Mouse (Mus musculus) induced T-regulatory cell, adult 2 months (primary cell): Measurements from ENCODE around the gene Arfgef2.
A peak's percentile ranks its signal among the peaks of the same experiment; 100 is the strongest.

Source experiments
- DNase-seq: peaks from one replicate; pipeline ENCODE4 v3.0.0-alpha.2; 2012; ENCODE audit warnings: low read depth

The Arfgef2 gene

DNA sequence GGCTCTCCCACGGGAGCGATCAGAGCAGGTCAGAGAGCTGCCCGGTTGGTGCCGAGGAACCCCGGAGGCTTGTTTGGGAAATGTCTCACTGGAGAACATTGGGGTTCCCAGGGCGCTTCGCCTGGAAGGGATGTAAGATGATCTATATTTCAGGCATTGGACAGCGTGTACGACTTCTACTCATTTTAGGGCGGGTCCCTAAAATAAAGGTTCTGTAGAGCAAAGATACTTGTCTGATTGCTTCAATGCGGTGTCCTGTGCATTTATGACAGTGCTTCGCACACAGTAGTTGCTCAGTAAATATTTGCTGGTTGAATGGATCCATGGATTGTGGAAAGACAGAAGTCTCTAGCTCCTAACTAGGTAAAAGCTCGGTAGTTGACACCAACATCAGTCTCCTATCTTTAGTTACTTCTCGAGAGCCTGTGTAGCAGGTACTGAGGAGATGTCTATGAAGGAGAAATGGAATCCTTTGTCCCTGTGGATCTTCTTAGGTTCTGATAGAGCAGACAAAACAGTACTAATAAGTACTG lies 851 bp downstream of the Arfgef2 start:
- no peak for DNase-seq

DNA sequence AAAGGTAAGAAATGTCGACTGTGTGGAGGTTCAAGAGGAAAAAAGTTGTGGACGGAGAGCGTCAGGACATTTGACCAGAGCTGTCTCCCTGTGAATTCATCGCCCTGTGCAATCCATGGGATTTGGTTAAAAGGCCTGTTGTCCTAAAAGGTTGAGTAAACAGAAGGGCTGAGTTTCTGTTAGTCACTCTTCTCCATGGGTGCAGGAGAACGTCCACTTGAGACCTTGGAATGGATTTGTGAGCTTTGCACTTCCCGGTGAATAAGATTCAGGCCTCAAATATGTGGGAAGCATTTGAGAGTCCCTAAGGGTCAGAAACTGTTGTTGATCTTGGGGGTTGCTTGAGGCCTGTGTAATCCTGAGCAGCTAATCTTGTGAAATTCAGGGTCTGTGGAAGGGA lies 1.4 kb downstream of the Arfgef2 start:
- no peak for DNase-seq

DNA sequence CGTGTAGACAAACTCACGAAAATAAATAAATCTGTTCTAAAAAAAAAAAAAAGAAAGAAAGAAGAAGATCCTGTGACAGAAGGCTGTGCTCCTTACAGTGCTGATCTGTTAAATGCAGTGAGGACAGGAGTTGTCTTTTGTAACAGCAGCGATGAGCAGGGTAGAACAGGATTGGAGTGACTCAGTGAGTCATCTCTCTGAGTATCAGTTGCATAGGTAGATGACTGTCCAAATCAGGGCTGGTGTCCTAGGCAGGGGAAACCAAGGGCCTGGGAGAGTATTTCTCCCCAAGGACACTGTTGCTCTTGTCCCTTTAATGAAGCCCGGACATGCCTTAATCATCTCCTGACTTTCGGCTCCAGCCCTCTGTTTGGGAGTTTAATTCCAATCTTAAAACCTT lies 4.1 kb downstream of the Arfgef2 start:
- DNase-seq, result no peak

- no peak for DNase-seq
Measured at GRCm38 (mm10) chr2:166810821-166811220, 5.4 kb downstream of the Arfgef2 start.

- DNase-seq, result no peak
Measured at GRCm38 (mm10) chr2:166818463-166819143, 13.2 kb downstream of the Arfgef2 start.

GRCm38 (mm10) chr2:166819849-166820248 lies 14.5 kb downstream of the Arfgef2 start:
- DNase-seq, result no peak

GRCm38 (mm10) chr2:166820844-166821243 lies 15.5 kb downstream of the Arfgef2 start:
- DNase-seq, result no peak

DNA sequence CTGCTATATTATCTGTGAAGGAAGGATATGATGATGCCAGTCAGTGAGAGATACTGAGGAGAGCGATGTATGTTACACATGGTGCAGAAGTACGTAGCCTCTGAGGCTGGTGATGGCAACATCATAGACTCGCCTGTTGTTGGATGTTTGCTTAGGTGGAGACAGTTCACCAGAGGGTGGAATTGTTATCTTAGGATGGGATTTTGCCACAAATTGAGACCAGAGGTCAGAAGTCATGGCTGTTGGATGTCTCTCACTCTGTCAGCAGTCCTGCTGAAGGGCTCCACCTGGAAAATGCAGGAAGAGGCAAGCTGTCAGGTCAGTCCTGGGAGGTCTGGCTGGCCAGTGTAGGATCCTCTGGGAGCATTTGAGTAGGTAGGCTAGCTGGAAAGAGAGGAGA lies 16.0 kb downstream of the Arfgef2 start:
- DNase-seq, result no peak

DNA sequence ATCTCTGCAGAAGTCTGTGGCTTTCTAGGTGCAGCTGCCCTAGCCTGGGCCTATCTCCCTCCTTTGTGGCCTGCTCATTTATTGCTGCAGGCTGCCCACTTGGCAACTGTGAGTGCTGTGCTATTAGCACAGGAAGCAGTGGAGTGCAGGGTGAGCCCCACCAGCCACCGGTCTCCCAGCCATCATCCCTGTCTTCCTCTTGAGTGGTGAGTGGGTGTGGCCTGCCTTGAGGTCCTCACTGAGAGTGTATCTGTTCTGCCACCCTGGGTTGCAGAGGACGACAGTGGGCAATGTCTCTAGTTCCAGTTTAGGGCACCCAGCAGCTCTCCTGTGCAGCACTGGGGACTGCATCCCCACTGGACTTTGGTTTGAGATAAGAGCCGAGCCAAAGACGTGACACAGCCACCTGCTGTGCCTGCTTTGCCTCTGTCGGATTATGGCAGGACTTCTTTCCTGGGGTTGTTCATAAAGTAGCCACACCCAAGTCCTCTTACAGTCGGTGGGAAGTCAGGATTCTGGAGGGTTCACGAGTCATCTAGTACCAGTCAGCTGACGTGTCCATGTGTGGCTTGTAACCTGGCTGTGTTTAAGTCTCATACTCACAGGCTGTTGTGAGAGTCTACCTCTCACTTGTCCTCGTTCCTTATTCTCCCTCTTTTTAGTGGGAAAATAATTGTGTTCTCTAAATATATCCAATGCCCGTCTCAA lies 16.9 kb downstream of the Arfgef2 start:
- no peak for DNase-seq

DNA sequence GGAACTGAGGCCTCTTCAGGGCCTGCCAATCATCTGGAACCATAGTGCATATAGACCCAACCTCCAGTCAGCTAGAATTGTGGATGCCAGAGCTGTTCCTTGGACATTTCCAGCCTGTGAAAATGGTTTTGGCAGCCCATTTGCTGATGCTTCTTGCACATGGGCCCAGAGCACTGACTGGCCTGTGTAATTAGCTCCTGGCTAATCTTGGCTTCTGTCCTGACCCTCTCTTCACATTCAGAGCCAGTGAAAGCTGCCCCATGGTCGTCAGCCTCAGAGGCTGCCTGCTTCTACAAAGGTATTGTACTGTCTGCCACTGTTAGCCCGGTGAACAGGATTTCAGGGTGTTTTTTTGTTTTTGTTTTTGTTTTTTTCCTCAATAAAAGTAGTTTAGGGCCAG lies 17.5 kb downstream of the Arfgef2 start:
- DNase-seq, result no peak

GRCm38 (mm10) chr2:166824386-166824785 lies 19.0 kb downstream of the Arfgef2 start:
- no peak for DNase-seq

DNA sequence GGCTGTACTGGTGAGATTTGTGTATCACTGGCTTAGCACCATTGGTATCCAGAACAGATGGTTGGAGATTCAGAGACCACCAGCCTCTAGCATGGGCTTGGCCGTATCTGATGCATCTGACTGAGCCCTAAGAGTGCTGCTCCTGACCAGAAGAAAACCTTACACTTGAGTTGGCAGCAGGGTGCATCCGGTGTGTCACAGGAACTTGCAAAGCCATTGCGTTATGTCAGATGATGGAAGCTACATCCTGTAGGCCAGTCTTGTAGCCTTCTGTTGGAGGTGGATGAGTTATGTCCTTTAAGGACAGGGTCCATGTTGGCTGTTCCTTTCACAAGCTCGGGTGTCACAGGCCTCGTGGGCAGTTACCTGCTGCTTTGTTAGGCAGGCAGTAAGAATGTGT lies 19.6 kb downstream of the Arfgef2 start:
- DNase-seq, result no peak

DNA sequence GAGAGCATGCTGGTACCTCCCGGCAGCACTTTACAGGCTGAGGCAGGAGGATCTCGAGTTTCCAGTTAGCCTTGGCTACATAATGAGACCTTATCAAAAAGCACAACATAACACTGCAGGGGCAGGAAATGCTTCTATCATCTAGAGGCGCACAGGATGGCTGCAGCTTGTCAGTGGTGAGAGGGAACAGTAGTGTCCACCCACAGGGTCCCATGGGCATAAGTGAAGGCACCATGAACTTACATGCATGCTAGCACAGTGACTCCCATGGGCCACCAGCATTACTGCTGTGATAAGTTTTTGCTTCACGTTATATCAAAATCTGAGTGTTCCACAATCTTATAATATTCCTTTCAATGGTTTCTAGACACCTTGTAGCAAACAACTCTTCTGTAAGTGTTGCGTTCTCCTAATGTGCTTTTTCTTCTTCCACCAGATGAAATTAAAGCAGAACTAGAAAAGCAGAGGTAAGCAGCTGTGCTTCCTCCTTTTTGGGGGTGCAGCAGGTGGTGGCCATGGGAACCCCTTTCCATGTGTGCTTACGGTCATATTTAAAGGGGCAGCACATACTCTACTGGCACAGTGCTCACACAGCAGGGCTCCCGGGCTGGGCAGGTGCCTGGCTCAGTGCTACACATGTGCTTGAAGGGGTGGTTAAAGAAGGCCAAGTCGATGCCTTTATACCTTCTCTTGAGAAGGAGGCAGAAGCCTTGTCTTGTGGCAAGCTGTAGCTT lies 21.3 kb downstream of the Arfgef2 start:
- no peak for DNase-seq

- no peak for DNase-seq
Measured at GRCm38 (mm10) chr2:166828306-166828705, 22.9 kb downstream of the Arfgef2 start.

DNA sequence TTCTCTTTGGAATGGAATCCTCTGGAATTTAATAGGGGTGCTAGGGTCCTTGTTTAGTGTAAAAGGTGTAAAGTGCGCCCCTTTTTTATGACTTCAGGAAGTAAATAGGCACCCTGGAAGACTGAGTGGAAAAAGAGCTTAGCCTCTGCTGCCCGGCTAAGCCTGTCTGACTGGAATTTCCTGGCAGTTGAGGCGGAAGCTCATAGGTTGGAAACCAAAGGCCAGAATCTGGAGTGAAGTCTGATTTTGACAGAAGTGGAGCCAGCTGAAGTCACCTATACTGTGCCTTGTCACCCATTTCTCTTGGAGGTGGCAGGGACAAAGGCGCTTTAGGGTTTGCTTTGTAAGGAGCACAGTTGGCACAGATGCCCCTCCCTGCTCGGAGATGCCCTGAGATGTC lies 25.0 kb downstream of the Arfgef2 start:
- DNase-seq, result no peak

DNA sequence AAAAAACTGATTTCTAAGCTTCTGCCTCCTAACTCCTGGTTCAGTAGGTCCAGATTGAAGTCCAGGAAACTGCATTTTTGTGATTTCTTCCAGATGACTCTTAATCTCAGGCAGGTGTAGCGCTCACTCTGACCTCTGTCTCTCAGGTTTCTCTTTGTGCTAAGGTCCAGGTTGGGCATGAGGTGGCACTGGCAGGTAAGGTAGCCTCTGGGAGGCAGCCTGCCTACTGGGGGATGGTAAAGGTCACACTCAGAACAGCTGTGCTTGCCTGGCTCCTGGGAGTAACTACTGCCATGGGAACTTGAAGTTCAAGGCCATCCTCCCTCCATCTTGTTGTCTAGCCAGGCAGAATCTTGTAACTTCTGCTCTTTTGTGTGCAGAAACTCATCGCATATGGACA lies 28.7 kb downstream of the Arfgef2 start:
- no peak for DNase-seq

DNA sequence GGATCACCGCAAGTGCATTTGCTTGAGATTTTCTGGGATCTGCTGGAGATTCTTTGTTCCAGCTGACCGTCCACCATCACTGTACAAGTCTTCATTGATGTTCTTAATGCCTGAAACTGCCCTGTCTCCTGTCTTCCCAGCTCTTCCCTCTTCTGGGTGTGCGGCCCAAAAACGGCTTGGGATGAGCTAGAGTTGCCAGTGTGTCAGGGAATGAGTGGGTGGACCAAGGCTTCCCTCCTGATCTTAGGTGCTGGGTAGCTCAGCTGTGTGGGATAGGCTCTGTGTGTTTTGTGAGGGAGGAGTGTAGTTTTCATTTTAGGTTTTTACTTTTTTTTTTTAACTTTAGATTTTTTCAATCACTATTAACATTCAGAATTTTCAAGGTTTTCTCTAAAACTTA lies 29.4 kb downstream of the Arfgef2 start:
- no peak for DNase-seq

DNA sequence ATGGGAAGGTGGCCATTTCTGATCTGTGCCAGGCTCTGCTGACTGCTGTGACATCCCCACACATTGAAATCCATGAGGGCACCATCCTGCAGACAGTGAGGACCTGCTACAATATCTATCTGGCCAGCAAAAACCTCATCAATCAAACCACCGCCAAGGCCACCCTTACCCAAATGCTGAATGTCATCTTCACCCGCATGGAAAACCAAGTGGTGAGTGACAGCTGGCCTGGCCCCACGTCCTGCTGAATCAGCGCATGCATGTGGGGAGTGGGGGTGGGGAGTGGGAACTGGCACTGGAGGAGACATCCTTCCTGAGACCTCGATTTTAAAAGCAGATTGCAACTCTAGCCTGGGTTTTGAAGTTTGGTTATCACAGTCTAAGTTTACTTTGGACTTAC lies 30.2 kb downstream of the Arfgef2 start:
- no peak for DNase-seq

DNA sequence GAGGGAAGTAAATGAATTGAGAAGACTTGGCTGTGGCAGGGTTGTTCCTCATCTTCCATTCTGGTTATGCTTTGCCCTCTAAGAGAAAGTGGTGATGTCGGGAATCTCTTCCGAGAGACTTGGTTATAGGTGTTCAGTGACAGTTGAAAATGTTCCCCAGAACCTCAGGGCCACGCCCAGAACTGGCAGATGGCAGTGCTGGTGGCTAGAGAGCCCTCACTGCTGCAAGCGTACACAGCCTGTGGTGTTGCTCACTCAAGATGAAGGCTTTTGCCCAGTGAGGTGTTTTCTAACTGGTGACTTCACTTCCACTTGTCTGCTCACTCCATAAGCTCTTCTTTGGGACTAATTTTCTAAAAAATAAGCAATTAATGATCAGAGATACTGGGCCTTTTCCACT lies 36.4 kb downstream of the Arfgef2 start:
- no peak for DNase-seq

DNA sequence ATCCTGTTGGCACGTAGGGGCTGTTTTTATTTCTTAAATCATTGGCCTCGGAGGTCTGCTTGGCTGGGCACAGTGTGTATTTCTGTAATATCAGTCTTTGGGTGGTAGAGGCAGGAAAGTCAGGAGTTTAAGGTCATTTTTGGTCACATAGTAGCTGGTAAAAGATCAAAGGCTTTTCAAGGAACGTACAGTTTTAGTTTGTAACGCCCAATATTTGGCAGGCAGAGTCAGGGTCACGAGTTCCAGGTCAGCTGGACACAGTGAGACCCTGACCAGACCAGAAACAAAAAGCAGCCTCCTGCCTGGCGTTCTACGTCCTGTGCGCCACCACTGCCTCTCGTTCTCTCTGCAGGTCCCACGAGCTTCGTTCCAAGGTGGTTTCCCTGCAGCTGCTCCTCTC lies 45.3 kb downstream of the Arfgef2 start:
- no peak for DNase-seq

DNA sequence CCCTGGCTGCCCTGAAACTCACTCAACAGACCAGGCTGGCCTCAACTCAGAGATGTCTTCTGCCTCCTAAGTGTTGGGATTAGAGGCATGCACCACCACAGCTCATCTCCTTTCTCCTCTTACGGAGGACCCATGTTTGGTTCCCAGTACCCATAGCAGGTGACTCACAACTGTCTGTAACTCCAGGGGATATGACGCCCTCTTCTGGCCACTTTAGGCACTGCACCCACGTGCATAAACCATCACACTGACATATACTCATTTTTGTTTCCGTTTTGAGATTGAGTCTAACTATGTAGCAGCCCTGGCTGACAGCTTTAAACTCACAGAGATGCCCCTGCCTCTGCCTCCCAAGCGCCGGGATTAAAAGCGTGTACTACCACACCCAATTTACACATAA lies 46.9 kb downstream of the Arfgef2 start:
- peak; percentile 17 for DNase-seq

DNA sequence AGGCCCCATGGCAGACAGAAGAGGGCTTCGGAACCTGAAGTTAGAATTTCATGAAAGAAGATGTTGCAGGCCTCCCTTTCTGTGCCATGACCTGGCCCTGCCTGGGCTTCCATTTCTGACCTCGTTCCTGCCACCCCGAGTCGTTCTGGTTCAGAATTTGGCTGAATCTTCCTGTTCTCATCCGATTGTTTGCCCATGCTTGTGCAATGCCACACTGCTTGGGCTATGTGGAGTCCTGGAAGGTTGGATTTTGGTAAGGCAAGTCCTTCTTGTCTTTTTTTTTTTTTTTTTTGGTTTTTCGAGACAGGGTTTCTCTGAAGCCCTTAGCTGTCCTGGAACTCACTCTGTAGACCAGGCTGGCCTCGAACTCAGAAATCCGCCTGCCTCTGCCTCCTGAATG lies 50.4 kb downstream of the Arfgef2 start:
- DNase-seq, result no peak

DNA sequence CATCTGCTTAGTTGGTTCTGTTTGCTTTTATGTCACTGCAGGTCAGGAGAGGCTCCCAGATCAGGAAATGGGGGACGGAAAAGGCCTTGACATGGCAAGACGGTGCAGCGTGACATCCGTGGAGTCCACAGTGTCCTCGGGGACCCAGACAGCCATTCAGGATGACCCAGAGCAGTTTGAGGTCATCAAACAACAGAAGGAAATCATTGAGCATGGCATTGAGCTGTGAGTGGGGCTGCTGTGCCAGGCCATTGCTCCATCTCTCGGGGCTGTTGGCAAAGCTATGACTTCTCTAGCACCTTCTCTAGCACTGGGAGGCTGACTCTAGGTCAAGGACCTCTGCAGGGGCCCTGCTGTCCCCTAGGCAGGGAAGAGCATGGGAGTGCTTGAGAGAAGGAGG lies 51.0 kb downstream of the Arfgef2 start:
- DNase-seq, result no peak
